Mouse (Mus musculus): ENCODE data around the gene Shroom1.
A peak's percentile ranks its signal among the peaks of the same experiment; 100 is the strongest.
"Not testable (repeated sequence)": the region's sequence is repeated elsewhere in the genome, so short reads cannot be mapped to it uniquely, and the experiment has no call there.

Gene Shroom1

DNA sequence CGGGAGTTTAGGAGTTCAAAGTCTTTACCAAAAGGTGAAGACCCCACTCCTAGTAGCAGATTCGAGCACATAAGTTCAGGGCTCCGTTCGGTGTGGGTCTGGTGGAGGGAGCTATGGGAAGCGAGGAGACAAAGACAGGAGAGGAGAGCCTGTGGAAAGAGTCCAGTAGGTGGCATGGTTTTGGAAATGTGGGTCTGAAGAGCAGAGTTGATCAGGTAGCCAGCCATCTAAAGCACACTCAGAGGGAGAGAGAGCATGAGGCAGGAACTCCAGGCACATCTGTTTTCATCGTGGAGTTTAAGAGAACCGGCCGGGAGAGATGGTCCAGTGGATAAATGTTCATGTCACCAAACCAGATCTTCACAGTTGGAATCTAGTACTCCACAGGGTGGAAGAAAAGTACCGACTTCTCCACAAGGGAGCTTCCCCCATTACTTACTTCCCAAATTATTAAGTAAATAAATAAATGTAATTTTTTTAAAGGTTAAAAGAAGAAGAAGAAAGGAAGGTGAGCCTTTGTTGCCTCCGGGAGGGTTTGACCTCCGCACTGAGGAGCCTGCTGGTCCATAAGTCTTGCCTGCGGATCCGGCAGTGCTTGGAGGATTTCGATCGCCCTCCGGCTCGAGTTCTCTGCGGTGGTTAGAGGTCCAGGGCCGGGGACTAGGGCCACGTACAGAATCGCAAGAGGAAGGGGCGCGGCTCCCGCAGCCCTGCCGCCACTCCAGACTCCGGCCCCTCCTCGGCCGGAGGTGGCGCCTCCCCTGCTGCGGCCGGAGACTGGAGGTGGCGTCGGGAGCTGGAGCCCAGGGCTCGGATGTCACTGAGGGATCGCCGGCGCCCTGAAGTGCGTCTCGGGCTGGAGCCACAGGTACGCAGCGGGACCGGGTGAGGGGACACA is at the start of gene Shroom1, which contains the start of gene Gm10447:
TSS of gene Shroom1 (plus strand) at position 732 of the 898 bp plus-strand sequence.
TSS of gene Gm10447 (minus strand) at position 637 of the 898 bp plus-strand sequence.
- DNase-seq = peak; percentile 70 to 81

DNA sequence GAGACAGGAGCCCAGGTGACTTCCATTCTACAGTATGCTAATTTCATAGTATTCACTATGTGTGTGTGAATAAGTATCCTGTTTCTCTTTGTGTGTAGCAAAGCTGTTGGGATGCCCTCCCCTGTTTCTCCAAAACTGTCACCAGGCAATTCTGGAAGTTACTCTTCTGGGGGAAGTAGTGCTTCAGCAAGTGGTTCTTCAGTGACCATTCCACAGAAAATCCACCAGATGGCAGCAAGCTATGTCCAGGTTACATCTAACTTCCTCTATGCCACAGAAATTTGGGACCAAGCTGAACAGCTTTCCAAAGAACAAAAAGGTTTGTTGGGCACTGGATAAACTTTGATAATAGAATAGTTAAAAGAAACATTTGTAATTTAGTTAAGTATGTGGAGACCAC is 45.3 kb upstream of the Shroom1 start:
- no peak for DNase-seq

DNA sequence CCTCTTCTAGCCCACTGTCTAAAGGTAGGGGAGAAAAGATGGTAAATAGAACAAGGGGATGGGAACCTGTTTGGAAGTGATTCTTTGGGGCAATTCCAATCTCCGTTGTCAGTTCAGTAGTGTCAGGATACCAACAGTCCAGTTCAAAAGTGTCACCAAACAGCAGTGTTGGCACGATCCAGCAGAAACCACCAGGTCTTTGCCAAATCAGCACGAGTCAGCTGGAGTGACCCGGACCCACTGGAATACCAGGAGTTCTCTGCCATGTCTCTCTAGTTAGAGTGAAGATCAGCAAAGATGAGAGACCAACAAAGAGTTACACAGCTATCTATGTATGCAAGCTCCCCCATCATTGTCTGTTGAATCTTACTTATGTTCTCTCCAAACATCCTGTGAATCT is 43.1 kb upstream of the Shroom1 start:
- DNase-seq = no peak

DNA sequence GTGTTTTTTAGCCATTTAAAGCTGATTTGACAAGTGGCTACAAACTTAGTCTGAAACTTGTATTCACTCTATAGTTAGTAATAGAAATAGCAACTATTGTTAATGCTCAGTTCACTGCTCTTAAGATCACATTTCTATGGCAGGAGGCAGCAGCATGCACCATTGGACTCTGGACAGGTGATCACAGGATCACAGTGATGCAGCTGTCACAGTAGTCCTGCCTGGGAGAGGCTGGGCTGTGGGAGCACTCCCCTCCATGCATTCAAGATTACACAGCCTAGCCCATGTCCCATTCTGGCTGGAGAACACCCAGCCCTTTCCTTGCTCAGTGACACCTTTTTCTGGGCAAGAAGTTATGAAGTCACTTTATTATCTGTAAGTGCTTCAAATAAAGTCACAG is 39.0 kb upstream of the Shroom1 start:
- DNase-seq = no peak

DNA sequence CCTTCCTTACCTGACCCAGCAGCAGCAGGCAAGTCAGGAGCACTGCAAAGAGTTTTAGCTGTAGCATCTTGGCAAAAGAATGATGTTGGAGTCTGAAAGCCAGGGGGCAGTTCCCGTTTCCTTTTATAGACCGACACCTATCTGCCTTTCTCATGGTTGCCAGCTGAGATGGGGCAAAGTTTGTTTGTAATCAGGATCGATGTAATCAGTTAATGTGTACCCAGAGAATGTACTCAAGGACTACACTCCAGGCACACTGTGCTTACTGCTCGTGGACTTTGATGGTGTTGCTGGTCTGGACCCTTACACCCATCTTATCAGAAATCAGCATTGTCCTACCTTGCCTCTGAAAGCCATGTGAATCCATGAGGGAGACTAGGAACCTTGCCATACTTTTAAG is 34.0 kb upstream of the Shroom1 start, which contains the start of gene Leap2:
TSS of gene Leap2 (minus strand) at position 135 of the 400 bp plus-strand sequence.
- DNase-seq = no peak

DNA sequence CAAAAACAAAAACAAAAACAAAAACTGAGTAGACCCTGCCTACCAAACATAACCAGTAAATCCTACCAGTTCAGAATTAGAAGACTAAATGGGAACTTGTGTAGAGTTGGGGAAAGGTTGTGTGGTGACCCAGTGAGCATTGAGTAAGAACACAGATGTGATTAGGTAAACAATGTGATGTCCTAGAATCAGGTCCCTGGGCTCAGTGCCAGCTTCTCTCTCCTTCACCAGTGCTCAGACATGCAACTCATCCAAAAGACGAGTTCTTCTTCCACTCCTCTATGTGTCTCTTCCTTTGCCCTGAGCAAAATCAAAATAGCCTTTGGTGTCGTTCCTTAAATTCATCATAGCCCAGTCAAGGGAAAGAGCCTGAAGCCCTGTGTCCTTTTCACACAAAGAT is 32.2 kb upstream of the Shroom1 start:
- DNase-seq = no peak

DNA sequence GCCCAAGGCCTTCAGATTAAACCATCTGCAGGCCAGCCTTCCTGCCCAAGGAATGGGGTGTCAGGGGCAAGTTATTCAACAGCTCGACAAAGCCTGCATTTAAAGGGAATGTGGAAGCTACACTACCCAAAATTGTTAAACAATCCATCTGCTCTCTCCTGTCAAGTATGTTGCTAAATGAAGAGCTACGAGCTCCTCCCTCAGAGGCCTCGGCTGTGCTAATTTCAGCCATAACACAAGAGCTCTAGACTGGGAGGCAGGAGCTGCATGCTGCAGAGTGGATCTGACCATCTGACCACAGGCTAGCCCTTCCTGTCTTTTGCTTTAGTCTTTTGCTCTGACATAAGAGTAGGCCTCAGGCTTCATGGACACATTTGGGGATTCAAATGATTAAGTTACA is 31.8 kb upstream of the Shroom1 start:
- no peak for DNase-seq

DNA sequence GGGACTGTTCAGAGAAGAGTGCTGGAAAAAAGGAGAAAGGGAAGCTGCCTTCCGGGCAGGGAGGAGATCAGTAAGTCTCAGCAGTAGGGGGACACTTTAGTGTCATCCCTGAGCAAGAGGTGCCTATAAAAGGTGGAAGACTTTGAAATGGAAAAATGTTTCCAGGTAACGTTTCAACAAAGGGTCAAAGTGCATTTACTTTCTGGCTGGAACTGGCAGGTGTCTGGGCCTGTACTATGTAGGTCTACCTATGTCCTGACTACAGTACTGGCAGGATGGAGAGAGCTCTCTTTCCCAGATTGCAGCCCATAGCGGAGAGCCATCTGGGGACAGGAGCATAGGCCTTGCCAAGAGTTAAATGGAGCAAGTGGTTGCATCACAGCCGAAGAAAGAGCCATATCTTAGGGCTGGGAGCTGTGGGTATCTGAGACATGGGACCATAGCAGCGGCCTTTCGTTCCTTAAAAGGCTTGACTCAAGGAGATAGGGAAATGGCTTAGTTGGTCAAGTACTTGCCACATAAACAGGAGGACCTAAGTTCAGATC is 31.2 kb upstream of the Shroom1 start:
- no peak for DNase-seq

DNA sequence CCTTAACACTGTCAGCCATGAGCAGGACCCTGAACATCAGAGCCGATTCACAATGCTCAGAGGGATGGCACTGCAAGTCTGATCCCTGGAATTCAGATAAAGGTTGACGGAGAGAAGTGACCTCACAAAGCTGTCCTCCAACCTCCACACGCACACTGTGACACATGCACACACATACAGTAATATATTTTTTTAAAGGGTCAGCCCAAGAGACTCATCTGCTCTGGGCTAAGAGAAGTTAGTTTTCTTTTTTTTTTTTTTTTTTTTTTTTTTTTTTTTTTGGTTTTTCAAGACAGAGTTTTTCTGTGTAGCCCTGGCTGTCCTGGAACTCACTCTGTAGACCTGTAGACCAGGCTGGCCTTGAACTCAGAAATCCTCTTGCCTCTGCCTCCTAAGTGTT is 30.1 kb upstream of the Shroom1 start:
- DNase-seq = not testable (repeated sequence)

DNA sequence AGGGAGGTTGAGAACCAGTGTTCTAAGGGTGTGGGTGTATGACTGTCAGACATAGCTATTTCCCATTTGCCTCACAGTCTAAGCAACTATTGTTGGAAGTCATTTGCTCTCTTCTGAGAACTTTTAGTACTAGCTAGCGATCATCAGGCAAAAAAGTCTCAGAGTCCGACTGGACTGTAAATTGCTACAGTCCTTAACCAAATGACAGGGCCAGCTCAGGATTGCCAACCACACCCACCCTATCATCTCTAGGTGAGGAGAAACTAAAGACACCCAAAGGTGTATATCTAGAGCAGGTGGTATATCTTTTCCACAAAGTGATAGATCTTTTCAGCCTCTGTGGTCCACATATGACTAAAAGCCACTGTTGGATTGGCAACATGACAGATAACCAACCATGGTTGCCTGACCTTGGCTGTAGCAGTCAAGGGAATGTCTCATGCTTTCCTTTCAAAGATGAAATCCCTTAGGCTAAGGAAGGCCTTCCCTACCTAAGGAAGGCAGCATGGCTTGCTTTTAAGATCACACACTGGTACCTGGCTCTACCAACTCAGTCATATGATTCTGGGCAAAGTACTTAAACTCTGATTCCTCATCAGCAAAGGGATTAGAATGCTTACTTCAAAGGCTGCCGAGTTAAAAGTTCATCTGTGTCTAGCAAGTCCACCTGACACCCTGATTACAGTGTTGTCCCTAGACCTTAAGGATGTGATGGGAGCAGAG is 28.9 kb upstream of the Shroom1 start:
- no peak for DNase-seq

DNA sequence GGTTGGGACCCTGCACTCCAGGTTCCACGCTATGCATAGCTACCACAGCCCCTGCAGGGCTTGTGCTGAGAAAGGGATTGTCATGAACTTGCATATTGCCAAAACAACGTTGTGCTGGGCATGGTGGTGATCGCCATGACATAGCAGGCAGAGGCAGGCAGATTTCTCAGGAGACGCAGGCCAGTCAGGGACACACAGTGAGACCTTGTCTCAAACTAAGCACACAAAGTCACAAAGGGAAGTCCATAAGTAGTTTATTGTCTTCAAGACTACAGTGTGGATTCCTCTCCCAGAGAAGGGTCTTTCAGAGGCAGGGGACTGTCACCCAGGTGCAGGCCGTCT is 28.3 kb upstream of the Shroom1 start:
- DNase-seq = no peak

DNA sequence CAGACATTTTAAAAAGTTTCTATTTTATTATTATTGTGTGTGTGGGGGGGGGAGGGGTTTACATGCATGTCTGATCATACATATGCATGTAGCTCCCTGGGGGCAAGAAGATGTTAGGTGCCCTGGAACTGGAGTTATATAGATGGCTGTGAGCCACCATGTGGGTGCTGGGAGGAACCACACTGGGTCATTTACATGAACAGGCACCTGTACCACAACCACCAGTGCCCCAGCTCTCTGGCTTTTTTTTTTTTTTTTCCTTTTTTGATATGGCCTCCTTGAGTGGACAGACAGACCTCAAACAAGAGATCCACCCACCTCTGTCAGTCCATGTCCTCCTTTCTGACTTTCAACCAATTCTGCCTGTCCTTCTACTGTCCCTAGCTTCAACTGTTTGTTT is 27.8 kb upstream of the Shroom1 start:
- DNase-seq = no peak

DNA sequence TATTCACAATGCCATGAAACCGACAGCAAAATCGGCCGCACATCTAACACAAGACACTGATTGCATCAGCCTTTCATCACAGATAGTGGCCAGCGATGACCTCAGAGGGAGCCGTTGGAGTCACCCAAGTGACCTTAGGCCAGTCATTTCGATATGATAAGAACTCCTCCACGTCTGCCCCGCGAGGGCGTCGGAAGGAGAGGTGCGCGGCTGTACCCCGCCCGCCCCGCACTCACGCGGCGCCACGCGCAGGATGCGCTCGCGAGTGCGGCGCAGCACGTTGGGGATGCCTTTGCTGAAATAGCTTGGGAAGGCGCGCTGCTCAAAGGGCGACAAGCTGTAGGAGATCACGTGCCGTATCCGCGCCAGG is 26.7 kb upstream of the Shroom1 start:
- DNase-seq = no peak

DNA sequence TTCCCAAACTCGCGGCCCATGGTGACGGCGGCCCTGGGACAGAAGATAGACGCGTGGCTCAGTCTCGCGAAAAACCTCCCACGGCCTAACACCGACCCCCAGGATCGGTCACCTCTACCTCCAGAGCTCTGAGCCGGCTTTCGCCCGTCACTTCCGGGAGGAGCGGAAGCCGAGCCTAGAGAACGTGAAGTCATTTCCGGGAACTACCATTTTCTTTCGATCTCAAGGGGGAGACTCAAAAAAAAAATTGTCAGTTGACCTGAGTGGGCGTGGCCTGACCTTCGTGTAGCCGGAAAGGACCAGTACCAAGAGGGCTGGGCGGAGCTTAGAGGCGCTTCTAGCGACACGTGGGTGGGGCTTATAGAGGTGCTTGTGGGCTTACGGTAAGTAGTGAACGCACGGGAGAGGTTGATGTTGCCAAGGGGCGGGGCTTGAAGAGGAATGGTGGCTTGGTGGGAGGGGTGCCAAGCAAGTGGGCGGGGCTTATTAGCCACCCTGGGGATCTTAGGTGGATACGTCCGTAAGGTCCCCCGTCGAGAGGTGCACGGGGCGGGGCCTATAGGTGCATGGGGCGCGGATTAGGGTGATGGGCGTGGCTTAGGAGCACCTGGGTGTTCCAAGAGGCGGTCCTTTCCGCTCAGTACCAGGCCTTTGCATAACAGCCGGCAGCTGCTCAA is 26.2 kb upstream of the Shroom1 start, which contains the start of the genes Uqcrq and Gdf9:
TSS of gene Uqcrq (minus strand) at position 162 of the 677 bp plus-strand sequence.
TSS of gene Gdf9 (plus strand) at position 354 of the 677 bp plus-strand sequence.
- DNase-seq = peak; percentile 98 to 99

DNA sequence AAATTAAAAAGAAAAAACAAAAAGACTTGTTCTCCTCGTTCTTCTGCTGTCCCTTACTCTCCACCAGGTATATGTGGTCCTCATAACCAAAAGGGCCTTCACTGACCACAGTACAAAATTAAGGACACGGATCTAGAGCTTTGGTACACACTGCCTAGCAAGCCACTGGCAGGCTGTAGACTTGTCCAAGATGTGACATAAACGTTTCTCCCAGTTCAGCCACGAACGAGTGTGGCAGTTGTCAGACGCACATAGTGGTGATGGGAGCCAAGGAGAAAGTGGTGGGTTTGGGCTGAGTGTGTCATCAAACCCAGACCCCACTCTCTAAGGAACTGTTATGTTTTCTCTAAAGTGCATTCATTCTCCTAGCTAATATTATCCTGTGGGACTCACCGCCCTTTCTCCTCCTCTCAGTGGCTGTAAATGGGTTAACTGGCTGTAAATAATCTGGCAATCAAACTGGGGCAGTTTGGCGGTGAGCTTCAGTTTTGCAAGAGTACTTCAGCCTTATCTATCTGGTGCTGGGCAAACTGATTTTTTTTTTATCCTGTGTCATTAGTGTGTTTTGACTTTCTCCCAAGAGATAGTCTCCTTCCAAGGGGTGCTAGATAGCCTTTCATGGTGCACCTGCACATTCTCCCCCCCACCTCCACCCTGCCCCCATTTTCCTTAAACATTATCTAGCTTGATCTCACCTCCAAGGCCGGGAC is 25.5 kb upstream of the Shroom1 start:
- no peak for DNase-seq

DNA sequence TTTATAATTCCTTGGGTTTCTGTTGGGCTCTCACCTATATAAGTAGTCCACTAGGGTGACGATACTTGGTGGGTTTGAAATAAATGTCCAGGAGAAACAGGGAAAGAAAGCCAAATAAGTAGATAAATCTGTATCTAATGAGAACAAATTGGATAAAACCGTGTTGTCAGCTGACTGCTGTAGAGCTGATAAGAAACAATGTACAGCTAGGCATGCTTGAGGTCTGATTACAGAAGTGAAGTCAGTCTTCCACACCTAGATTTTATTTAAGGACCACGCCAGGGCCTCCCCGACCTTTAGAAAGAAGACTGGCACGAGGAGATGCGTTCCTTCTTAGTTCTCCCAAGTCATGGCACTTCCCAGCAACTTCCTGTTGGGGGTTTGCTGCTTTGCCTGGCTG is 23.9 kb upstream of the Shroom1 start:
- no peak for DNase-seq

DNA sequence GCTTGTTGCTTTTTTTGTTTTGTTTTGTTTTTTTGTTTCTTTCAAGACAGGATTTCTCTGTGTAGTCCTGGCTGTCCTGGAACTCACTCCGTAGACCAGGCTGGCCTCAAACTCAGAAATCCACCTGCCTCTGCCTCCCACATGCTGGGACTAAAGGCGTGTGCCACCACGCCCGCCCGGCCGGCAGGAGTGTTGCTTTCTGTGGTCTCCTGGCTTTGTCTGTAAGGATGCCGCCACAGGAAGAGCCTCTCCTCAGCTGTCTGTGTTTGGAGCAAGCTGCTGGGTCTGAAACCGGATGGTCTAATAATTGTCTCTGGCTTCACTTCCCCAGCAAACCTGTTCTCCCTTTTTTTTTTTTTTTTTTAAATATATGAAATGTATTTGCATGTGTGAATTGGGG is 21.5 kb upstream of the Shroom1 start:
- DNase-seq = no peak

DNA sequence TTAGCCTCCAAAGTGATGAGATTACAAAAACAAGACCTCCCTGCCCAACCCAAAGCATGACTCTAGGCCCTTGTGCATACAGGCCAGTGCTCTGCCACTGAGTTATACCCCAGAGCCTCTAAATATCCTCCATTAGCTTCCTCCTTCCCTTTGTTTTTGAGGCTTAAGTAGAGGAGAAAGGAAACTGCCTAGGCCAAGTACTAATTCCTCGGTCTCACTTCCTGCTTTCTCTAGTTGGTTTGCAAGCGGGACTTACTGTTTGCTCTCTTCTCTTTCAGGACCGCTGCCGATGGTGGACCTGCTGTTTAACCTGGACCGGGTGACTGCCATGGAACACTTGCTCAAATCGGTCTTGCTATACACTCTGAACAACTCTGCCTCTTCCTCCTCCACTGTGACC is 20.7 kb upstream of the Shroom1 start:
- DNase-seq = no peak

DNA sequence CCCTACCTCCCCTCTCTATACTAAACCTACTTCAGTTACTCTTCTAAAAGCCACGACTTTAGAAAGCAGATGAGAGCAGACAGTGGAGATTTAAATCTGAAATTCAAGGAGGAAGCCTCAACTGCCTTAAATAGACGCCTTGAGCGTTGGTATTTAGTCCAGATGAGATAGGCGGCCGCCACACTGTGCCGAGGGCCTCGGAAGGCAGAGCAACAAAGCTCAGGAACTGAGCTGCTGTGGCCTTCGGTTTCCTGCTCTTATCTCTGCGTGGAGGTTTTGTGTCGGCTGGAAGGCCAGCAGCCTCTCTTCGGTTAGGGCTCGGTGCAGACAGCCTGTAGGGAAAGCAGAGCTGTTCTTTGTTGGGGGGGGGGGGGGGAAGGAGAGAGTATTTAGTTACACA is 15.1 kb upstream of the Shroom1 start:
- DNase-seq = no peak

DNA sequence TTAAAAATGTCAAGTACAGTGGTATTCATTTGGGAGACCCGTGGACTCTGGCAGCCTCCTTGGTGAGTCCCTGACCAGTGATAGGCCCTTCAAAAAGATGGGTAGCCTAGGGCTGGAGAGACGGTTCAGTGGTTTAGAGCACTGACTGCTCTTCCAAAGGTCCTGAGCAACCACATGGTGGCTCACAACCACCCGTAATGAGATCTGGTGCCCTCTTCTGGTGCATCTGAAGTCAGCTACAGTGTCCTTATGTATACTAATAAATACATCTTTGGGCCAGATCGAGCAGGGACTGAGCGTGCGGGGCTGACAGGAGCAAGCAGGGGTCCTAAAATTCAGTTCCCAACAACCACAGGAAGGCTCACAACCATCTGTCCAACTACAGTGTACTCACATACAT is 13.1 kb upstream of the Shroom1 start:
- peak; percentile 44 to 53 for DNase-seq

DNA sequence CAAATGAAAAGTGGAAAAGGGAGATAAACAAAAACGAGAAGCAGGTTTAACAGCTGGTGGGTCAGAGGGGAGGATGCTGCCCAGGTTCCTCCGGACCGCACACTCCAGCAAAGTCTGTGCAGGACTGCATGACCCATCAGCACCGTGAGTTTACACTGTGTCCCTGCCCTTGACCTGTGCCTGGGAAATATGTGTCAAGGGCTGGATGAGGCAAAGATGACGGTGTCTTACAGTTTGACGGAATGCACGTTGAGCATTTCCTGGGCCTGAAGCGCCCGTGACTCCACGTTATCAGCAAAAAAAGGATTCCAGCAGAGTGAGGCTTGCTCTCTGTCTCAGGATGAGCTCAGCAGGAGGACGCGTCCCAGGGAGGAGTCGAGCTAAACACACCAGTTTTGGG is 11.4 kb upstream of the Shroom1 start:
- DNase-seq = no peak

DNA sequence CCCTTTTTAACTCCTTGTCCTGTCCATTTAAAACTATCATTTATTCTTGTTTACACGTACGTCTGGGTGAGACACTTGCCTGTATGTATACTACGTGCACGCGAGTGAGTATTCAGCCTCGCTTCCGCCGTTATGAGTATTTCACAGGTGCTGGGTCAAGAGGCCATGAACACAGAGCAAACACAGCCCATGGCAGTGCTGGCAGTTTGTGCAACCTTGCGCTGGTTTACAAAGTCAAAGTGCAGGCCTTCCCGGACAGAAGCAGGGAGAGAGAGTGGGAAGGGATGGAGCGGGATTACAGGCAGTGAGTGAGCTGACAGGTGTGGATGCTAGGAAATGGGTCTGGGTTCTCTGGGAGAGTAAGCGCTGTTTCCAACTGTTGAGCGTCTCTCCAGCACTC is 10.8 kb upstream of the Shroom1 start:
- no peak for DNase-seq
